Mouse (Mus musculus) small intestine, adult 2 months (tissue): ENCODE measurements around the gene Rad51c.

Experiments used
- CTCF ChIP-seq: fragments of 200-500 bp; IDR thresholded peaks from 2 replicates; pipeline ENCODE4 v1.5.1; 2012; ENCODE audit warnings: low read depth, mild to moderate bottlenecking, control low read depth, inconsistent platforms, low read length, moderate library complexity, mixed read lengths; ENCODE audit not compliant: insufficient replicate concordance, insufficient read length; ENCODE audit errors: extremely low read depth
- POLR2A ChIP-seq: fragments of 200-500 bp; IDR thresholded peaks from 2 replicates; pipeline ENCODE4 v1.6.1; 2012; ENCODE audit warnings: low read depth, mild to moderate bottlenecking, control low read depth, inconsistent platforms, low read length, moderate library complexity

DNA sequence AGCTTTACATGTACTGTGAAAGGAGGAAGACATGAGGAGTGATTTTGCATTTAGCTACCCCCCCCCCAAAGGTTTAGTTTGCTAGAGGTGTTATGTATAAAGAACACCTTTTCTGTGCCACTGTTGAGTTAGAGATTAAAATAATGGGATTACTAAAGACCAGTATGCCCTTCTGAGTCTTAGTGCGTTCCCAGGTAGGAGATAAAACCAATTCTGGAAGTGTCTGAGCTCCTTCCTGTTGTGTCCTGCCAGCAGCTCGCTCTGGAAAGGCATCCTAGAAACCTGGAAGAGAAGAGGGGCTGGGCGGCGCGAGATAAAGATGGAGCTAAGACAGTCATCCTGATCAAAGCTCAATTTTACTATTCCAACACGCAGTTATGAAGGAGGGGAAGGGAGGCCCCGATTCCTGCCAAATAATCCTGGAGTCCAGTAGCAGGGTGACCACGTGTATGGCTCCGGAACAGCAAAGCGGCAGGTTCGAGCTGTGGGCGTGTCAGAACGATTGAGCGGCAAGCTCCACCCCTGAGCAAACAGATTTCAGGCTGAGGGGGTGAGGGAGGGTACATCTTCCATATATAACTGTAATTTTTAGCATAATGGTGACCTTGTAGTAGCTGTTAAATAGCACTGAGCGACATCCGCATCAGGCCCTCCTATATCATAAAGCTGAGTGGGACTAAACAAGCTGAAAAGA is 40.1 kb upstream of the Rad51c start:
- TF ChIP-seq CTCF: no peak
- no peak for TF ChIP-seq POLR2A
